29 mouse cellular contexts compared by ENCODE assay signal in the genomic region with DNA sequence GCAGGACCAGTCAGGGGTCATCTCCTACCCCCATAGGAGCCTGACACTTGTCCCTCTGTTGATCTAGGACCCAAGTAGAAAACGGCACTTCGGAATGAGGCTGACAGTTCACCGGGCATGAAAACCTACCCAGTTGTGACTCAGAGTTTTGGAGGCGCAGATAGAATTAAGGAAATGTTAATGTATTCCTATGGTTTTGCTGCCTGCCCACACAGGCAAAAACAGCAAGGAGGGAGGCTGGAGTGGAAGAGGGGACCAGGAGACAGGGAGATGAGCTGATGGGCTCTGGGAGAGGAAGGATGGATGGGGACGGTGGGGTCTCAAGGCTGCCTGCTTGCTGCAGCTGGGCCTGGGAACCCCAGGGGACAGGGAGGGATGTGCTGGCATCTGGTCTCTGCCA.
DNase-seq lines count a peak whose midpoint lies in the region; ATAC-seq lines count a peak whose summit lies in the region.
"Had no signal": no experiment of that assay in that cellular context is flagged by ENCODE, and none has a peak within 500 bp of the region (broad histone marks: within the 10 kb centered on the region; RNA-seq: fewer than 3 reads in every experiment).

No protein-coding gene starts in this region.

- peaks cover 32% of the 10 kb centered on the region for H3K9me3 ChIP-seq in megakaryocyte, embryonic 14.5 days
- H3K9me3 ChIP-seq: embryonic facial prominence, embryonic 13.5 days; forebrain, embryonic 12.5 days; heart, embryonic 12.5 days; hindbrain, embryonic 10.5 days; intestine, embryonic 15.5 days; liver, embryonic 13.5 days; midbrain, embryonic 15.5 days; neural tube, embryonic 13.5 days had no signal

- H3K4me3 ChIP-seq in megakaryocyte, embryonic 14.5 days (replicated peaks), result peak overlapping the region; percentile 21
- H3K4me3 ChIP-seq: embryonic facial prominence, embryonic 13.5 days; erythroblast, embryonic 14.5 days; forebrain, embryonic 12.5 days; heart, embryonic 12.5 days; hindbrain, embryonic 10.5 days; intestine, embryonic 15.5 days; liver, embryonic 13.5 days; midbrain, embryonic 15.5 days; neural tube, embryonic 13.5 days had no signal

- H3K27me3 ChIP-seq in megakaryocyte, embryonic 14.5 days (replicated peaks), result no peaks in the 10 kb centered on the region
- H3K27me3 ChIP-seq: embryonic facial prominence, embryonic 13.5 days; intestine, embryonic 15.5 days; liver, embryonic 13.5 days; midbrain, embryonic 15.5 days had no signal

- no peak for ATAC-seq in megakaryocyte, adult 5-6 weeks (ENCODE audit: poor library complexity, severe bottlenecking)
- ATAC-seq: CD4-positive, CD25-positive, alpha-beta regulatory T cell, adult 4 months; hindbrain, embryonic 16.5 days; intestine, embryonic 15.5 days; midbrain, embryonic 15.5 days had no signal

- no peaks in the 10 kb centered on the region for H3K4me1 ChIP-seq in megakaryocyte, embryonic 14.5 days
- H3K4me1 ChIP-seq: embryonic facial prominence, embryonic 13.5 days; forebrain, embryonic 12.5 days; heart, embryonic 12.5 days; hindbrain, embryonic 10.5 days; intestine, embryonic 15.5 days; liver, embryonic 13.5 days had no signal

- peak; percentile 31 for DNase-seq in layer of hippocampus, adult 11-12 months (ENCODE audit: low spot score)
- no peak for DNase-seq in layer of hippocampus, postnatal 10 days (ENCODE audit: low spot score in 2 of 2)
- DNase-seq in frontal cortex, postnatal 36 days (ENCODE audit: low spot score in 2 of 2), result peak; percentile 59 to 63
- peak; percentile 23 for DNase-seq in right cerebral cortex, postnatal 14 days
- no peak for DNase-seq in adrenal gland, postnatal 14 days
- no peak for DNase-seq in cerebellum, postnatal 25 days
- DNase-seq: cerebellum, adult 18-20 months; cerebellum, postnatal 14 days; embryo, embryonic 11 days; gastrocnemius, postnatal 10 days; heart, postnatal 10 days; kidney, adult 9 months; kidney, postnatal 25 days; liver, embryonic 13.5 days; lung, adult 2 months; thymus, adult 18-20 months; thymus, postnatal 4 days had no signal

- H3K36me3 ChIP-seq in megakaryocyte, embryonic 14.5 days (replicated peaks; ENCODE audit: low read length), result no peaks in the 10 kb centered on the region
- H3K36me3 ChIP-seq: embryonic facial prominence, embryonic 13.5 days; forebrain, embryonic 12.5 days; heart, embryonic 12.5 days; hindbrain, embryonic 10.5 days; intestine, embryonic 15.5 days; liver, embryonic 13.5 days; midbrain, embryonic 15.5 days; neural tube, embryonic 13.5 days had no signal

Comparison
In these comparisons a context has a peak if more than half of its experiments do, and no peak if none do; other contexts are left out.
1. DNase-seq: peak in layer of hippocampus, adult 11-12 months (single experiment), frontal cortex, postnatal 36 days (2 of 2) and right cerebral cortex, postnatal 14 days (single experiment); none in layer of hippocampus, postnatal 10 days (0 of 2), adrenal gland, postnatal 14 days (single experiment) and cerebellum, postnatal 25 days (0 of 2).